Mouse (Mus musculus) embryonic stem cell, embryonic (primary cell): ENCODE results near the gene Scrn1.

Experiments used
- CTCF ChIA-PET, 4 experiments: fragments of 300-600 bp in 2 of 4; fragments of 350-600 bp in 2 of 4; sonication (Branson Sonifier 250); formaldehyde crosslinking; loops; one replicate each; lab custom pipeline; 2022; ENCODE audit warnings: inconsistent platforms in 2 of 4; lab: Charles Lee
- POLR2A ChIA-PET, 4 experiments: fragments of 300-600 bp in 2 of 4; fragments of 350-600 bp in 2 of 4; sonication (Branson Sonifier 250); formaldehyde crosslinking; loops; one replicate each; lab custom pipeline; 2022; ENCODE audit warnings: antibody characterized with exemption in 4 of 4, inconsistent platforms in 1 of 4; lab: Charles Lee

Gene Scrn1

GRCm38 (mm10) chr6:54550801-54551323 lies 15.4 kb downstream of the Scrn1 start:
- CTCF ChIA-PET = interaction anchor here in 2 of 4 experiments (0.6 kb wide), 2 partner anchors 131 to 1970 kb away, joined by 3 to 7 read pairs; no protein-coding TSS in a partner anchor
- POLR2A ChIA-PET = interaction anchor here in 2 of 4 experiments (0.6 to 1.5 kb wide), 4 partner anchors 9 to 350 kb away, joined by 3 to 5 read pairs (median 4); no protein-coding TSS in a partner anchor

GRCm38 (mm10) chr6:54549311-54549710 lies 17.0 kb downstream of the Scrn1 start:
- CTCF ChIA-PET = interaction anchor here in 1 of 4 experiments (0.8 kb wide), 1 partner anchor 15 kb away, joined by 3 read pairs; no protein-coding TSS in a partner anchor
- POLR2A ChIA-PET = interaction anchor here in 1 of 4 experiments (0.6 kb wide), 1 partner anchor 345 kb away, joined by 3 read pairs; no protein-coding TSS in a partner anchor

- POLR2A ChIA-PET = no interaction called here
- CTCF ChIA-PET = interaction anchor here in 1 of 4 experiments (1.1 kb wide), 1 partner anchor 13 kb away, joined by 3 read pairs; no protein-coding TSS in a partner anchor
These were observed 17.8 kb downstream of the Scrn1 start for GRCm38 (mm10) chr6:54548314-54549019.

GRCm38 (mm10) chr6:54543646-54544045 lies 22.6 kb downstream of the Scrn1 start:
- ChIA-PET CTCF (no interaction called here), POLR2A (interaction anchor here in 2 of 4 experiments (0.5 to 0.7 kb wide), 2 partner anchors 147 to 202 kb away, joined by 3 to 5 read pairs; no protein-coding TSS in a partner anchor)

- ChIA-PET POLR2A (interaction anchor here in 3 of 4 experiments (0.6 to 2.4 kb wide), 10 partner anchors 8 to 638 kb away, joined by 3 to 19 read pairs (median 4); partner anchors contain the start of genes Scrn1 (in 1 of the 3) and Znrf2 (in 1 of the 3)), CTCF (no interaction called here)
These were observed 23.5 kb downstream of the Scrn1 start for GRCm38 (mm10) chr6:54542836-54543235.

DNA sequence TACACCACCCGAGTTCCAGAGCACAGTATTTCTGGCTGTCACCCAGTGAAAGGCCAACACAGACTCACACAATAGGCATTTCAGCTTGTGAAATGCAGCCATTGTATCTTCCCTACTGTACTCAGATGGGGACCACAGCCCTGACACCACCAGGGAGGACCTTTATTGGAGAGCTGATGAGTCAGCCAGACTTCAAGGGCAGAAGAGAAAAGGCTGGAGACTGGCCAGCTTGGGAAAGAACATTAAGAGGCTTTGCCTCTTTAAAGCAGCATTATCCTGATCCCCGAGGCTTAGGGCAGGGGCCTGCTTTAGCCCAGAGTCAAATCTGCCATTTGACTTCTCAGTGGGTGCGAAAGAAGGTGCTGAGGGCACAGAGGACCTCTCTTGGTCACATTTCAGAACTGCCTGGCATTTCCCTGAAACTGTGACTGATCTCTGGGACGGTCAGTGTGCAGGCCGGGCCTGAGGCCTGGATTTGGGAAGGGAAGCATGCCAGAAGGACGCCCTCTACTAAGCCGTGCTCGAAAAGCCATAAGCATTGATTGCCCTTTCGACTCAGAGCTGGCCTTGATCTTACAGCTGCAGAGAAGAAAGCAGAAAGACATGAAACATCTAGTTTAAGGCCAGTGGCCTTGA lies 25.9 kb downstream of the Scrn1 start:
- POLR2A ChIA-PET = interaction anchor here in 3 of 4 experiments (0.6 to 1.6 kb wide), 6 partner anchors 9 to 220 kb away, joined by 3 to 5 read pairs (median 4); no protein-coding TSS in a partner anchor
- CTCF ChIA-PET = no interaction called here

GRCm38 (mm10) chr6:54539396-54539795 lies 26.9 kb downstream of the Scrn1 start:
- ChIA-PET POLR2A (interaction anchor here in 2 of 4 experiments (1.0 to 1.2 kb wide), 2 partner anchors 24 to 26 kb away, joined by 3 to 5 read pairs; no protein-coding TSS in a partner anchor), CTCF (no interaction called here)

DNA sequence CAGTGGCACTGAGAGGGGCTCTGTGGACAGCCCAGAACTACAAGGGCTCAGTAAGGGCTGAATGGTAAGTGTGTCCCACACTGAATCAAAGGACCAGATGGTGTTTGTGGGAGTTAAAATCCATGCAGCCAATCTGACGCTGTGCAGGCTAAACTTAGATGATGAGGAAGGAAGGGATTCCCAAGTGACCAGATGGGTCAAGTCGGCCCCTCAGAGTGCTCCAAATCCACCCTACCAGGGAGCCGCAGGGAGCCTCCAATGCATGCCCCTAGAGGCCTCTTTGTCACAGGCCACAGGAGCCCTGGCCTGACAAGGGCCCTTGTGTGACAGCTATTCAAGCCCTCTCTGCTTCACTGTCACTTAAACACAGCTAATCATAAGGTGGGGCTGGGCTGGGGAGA lies 27.5 kb downstream of the Scrn1 start:
- ChIA-PET CTCF (no interaction called here), POLR2A (no interaction called here)

DNA sequence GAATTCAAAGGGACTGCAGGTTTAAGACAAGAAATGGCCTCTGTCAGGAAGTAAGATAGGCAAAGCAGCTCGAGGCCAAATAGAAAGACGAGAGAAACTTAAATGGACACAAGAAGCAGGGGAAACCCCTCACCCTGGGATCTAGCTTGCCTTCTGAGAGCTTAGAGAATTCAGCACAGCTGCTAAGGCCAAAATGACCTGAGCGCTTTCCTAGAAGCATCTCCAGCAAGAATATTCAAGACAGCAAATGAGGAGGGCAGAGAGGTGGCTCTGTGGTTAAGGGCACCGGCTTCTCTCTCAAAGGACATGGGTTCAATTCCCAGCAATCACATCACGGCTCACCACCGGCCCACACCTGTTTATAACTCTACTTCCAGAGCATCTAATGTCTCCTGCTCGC lies 29.2 kb downstream of the Scrn1 start:
- ChIA-PET POLR2A (no interaction called here), CTCF (no interaction called here)

DNA sequence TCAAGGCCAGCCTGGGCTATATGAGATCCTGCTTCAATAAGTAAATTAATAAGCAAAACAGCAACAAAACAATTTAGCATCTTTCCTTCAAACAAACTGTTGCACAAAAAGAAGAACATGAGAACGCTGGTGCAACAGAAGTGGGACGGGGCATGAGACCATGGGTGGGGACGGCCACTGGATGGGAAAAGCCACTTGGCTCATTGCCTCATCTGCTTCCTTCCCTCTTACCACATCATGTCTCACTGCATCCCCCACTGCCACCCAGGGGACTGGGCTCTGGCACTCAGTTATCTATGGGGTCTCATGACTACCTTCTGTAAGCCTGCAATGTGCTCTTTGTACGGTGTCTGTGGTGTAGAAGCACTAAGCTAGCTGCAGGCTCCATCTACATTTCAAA lies 30.8 kb downstream of the Scrn1 start:
- ChIA-PET CTCF (interaction anchor here in 1 of 4 experiments (1.0 kb wide), 1 partner anchor 12 kb away, joined by 3 read pairs; no protein-coding TSS in a partner anchor), POLR2A (no interaction called here)

GRCm38 (mm10) chr6:54531048-54531481 lies 35.2 kb downstream of the Scrn1 start:
- ChIA-PET POLR2A (interaction anchor here in 1 of 4 experiments (1.2 kb wide), 1 partner anchor 10 kb away, joined by 3 read pairs; no protein-coding TSS in a partner anchor), CTCF (interaction anchor here in 1 of 4 experiments (0.7 kb wide), 1 partner anchor 139 kb away, joined by 3 read pairs; no protein-coding TSS in a partner anchor)

DNA sequence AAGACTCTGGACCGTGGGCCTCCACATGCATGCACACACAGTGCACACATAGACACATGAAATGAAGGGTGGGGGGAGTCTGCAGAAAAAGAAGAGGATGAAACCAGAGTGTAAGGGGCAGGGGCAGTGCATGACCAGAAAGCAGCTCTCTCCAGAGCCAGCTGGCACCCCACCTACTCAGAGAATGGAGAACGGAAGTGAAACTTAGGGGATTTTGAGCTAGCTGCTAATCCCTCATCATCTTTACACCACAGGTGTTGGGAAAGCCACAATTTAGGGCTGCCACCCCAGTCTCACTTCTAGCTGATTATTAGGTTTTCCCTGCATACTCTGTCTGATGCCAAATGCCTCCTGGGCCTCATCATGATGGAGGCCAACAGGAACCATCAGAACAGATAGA lies 36.1 kb downstream of the Scrn1 start:
- ChIA-PET POLR2A (interaction anchor here in 2 of 4 experiments (0.6 to 1.1 kb wide), 2 partner anchors 10 to 499 kb away, joined by 3 read pairs; no protein-coding TSS in a partner anchor), CTCF (interaction anchor here in 2 of 4 experiments (0.6 to 0.7 kb wide), 2 partner anchors 96 to 258 kb away, joined by 3 read pairs; no protein-coding TSS in a partner anchor)

DNA sequence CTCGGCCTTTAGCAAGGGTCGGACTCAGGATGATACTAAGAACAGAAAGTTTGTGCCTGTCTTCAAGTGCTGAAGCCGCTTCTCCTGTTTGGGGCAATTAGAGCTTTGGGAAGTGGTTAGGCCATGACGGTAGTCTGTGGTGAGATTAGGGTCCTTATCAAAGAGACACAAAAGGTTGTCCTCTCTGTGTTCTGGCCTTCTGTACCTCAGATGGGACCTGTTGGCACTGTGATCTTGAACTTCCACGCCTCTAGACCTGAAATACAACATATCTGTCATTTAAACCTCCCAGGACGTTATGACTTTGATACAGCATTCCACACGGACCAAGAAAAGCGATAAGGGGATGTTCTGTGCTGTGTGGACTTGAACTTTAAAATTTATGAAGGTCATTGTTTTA lies 37.6 kb downstream of the Scrn1 start:
- POLR2A ChIA-PET = no interaction called here
- CTCF ChIA-PET = interaction anchor here in 1 of 4 experiments (1.2 kb wide), 1 partner anchor 137 kb away, joined by 3 read pairs; no protein-coding TSS in a partner anchor

DNA sequence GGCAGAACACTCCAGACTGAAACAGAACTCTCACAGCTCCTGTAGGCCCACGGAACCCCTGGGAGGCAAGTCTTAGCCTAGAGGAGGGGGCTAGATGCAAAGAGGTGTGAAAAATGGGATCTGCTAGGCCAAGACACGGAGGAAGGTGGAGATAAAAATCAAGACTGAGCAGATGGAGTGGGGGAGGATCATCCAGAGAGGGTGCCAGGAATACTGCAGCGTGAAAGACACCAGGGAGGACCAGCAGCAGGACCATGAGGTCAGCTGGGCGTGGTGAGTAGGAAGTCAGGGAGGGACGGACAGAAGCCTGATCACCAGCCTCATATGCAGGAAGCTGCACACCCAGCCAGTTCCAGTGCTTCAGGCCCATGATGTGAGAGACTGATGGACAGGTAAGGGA lies 47.5 kb downstream of the Scrn1 start:
- ChIA-PET POLR2A (no interaction called here), CTCF (no interaction called here)

GRCm38 (mm10) chr6:54516512-54517134 lies 49.7 kb downstream of the Scrn1 start:
- CTCF ChIA-PET = interaction anchor here in 3 of 4 experiments (0.6 to 1.3 kb wide), 3 partner anchors 10 to 619 kb away, joined by 3 to 5 read pairs (median 4); no protein-coding TSS in a partner anchor
- POLR2A ChIA-PET = no interaction called here

DNA sequence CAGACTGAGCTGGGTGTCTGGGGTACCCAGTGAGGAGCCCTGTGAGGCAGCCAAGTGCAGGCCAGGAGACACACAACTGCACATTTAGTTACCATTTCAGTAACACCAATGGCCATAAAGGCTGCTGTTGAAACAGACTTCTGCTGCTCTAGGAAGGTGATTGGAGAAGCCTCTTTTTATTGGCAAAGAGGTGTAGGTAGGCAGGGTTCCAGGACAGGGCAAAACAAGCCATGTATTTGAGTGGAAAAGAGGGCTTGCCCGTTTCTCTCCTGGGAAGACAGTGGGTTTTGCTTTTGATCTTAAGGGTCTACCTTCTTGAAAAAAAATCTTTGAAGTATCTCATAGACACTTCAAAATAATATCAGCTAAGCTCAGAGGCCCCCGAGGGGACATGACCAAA lies 54.0 kb downstream of the Scrn1 start:
- ChIA-PET POLR2A (interaction anchor here in 1 of 4 experiments (0.7 kb wide), 1 partner anchor 351 kb away, joined by 3 read pairs; no protein-coding TSS in a partner anchor), CTCF (interaction anchor here in 1 of 4 experiments (0.6 kb wide), 1 partner anchor 1489 kb away, joined by 3 read pairs; no protein-coding TSS in a partner anchor)

GRCm38 (mm10) chr6:54509264-54509663 lies 57.0 kb downstream of the Scrn1 start:
- POLR2A ChIA-PET = no interaction called here
- CTCF ChIA-PET = interaction anchor here in 3 of 4 experiments (1.4 to 5.8 kb wide), 3 partner anchors 116 to 117 kb away, joined by 6 to 80 read pairs (median 70); no protein-coding TSS in a partner anchor

GRCm38 (mm10) chr6:54508256-54508793 lies 58.0 kb downstream of the Scrn1 start:
- POLR2A ChIA-PET = no interaction called here
- CTCF ChIA-PET = interaction anchor here in 3 of 4 experiments (1.4 to 5.8 kb wide), 4 partner anchors 11 to 116 kb away, joined by 4 to 80 read pairs (median 38); no protein-coding TSS in a partner anchor
